Mouse (Mus musculus): ENCODE data around the gene Gm6377. TPM values are rescaled to one million over a fixed set of nuclear protein-coding genes. Genes with fewer than 3 reads are reported as not detected.

Gene Gm6377
- not detected for total RNA-seq (2021)

DNA sequence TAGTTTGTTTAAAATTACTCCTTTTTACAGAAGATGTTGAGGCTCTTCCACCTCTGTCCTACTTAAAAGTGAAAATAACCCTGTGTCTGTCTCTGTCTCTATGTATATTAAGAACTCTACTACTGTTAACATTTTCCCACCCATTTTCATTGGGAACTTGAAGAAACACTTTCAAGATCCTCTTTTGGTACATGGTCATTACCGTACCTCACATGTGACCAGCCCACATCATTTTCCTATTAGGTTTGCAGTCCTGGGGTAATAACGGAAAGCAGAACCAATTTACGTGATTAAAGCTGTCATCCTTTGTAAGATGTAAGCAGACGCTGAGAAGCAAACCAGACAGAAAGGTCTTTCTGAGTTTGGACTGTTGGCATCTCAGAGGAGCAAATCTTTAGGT, at the start of gene Gm6377:
Gene Gm6377, plus strand, starts transcription at position 289 of the 400 bp plus-strand sequence.
- DNase-seq: no peak

DNA sequence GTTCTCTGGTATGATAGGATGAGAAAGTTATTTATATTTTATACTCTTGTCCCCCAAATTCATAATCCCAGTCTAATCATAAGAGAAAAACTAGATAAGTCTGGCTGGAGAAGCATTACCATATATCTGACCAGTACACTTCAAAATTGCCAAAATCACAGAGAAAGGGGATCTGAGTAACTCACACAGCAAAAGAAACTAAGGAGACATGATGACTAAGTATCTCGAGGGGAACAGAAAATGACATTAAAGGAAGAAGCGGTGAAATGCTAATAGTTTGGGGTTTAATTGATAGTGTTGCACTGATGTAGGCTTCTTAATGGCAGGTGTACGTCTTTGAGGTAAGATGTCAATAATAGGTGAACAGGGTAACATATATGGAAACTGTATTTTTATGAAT, 49.4 kb upstream of the Gm6377 start:
- no peak for DNase-seq

- no peak for DNase-seq
Measured at GRCm38 (mm10) chrX:109151228-109151627, 45.3 kb upstream of the Gm6377 start.

DNA sequence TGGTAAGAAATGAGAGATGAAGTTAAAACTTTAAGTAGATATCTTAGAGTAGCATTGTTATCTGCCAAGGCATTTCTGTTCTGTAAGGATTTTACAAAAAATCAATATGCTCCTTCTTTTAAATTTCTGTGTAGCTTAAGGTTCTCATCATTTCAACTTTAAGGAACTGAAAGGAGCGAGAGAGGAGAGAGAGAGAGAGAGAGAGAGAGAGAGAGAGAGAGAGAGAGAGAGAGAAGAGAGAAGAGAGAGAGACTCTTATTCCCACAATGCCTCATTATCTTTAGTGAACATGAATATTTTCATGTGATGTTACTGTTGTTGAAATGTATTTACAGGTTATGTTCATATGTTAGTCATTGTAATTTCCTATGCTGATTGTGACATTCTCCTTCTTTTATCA, 36.2 kb upstream of the Gm6377 start:
- DNase-seq: no peak

- no peak for DNase-seq
Measured at GRCm38 (mm10) chrX:109160901-109161300, 35.7 kb upstream of the Gm6377 start.

DNA sequence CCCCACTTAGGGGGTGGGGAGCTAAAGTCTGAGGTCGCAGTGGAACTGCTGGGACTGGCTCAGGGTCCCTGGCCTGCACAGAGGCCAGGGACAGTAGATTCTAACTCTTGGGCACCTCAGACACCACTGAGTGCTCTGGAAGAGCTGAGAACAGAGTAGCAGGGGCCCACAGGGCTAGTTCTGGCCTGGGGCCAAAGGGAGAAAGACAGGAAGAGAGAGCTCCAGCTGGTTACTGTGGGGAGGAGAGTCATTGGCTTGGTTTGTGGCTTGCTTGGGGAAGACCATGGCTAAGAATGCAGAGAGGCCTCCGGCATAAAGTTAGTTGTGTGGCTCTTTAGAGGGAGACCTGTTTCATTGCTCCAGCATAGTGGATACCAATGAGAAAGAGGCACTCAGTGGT, 21.5 kb upstream of the Gm6377 start:
- DNase-seq: no peak

DNA sequence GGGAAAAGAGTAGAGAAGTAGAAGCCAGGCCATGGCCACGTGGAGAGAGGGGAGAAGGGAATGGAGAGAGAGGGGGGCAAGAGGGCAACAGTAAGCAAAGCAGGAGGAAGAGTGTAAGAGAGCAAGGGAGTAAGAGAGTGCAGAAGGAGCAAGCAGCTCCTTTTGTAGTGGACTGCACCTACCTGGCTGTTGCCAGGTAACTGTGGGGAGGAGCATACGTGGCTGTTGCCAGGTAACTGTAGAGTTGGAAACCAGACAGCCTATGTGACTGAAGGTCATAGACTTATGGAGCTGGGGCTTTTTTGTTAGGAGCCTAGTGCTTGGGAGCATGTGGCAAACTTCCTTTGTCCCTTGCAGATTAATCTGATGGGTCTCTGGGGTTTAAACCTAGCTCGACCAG, 21.1 kb upstream of the Gm6377 start:
- no peak for DNase-seq

DNA sequence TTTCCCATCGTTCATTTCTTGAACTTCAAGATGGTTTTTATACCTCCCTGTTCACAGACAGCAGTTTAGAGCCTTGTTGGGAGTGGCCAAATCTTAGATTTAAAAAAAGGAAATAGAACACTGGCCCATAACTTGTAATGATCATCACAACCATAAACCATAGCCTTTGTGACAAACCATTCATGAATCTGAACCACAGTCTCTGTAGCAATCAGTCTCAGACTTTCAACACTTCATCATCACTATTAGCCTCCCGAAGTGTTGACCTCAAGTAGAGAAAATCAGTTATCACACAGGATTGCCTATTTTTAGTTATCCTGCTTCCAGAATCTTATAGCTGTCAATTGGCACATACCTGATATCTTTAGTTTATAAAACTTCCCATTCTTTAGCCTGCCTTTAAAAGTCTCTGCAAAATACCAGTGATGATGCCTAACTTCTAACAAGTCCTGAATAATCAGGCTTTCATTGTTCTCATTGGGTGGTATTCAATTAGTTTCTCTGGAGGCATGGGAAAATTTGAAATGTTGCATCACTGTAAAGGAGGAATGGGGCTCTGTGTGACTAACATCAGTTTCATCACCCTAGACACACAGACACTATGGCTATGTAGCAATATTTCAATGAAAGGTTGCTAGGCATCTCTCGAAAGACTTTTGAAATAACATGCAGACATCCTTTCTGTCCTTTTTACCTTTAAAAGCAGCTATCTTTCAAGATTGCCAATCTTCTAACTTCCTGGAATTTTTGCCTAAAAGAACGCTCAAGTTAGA, 11.7 kb upstream of the Gm6377 start:
- DNase-seq: no peak

GRCm38 (mm10) chrX:109189607-109190006, 6.9 kb upstream of the Gm6377 start:
- no peak for DNase-seq

GRCm38 (mm10) chrX:109190969-109191368, 5.6 kb upstream of the Gm6377 start:
- DNase-seq: no peak

GRCm38 (mm10) chrX:109191436-109191835, 5.1 kb upstream of the Gm6377 start:
- no peak for DNase-seq

GRCm38 (mm10) chrX:109207843-109208242, 11.3 kb downstream of the Gm6377 start:
- no peak for DNase-seq

DNA sequence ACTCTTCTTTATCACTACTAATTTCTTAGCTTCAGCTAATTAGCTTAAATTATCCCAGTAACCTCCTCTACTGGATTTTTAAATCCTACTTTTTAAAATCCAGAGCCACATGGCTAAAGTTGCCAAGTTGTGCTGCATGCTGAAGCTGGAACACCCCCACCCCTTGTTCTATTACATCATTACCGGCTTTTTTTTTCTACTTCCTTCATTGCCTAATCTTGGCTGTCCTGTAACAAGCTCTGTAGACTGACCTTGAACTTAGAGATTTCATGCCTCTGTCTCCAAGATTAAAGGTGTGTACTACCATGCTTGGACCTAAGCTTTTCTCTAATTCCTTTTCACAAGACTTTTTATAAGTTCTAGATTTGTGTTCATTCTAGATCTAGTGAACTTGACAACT, 32.2 kb downstream of the Gm6377 start:
- DNase-seq: no peak

DNA sequence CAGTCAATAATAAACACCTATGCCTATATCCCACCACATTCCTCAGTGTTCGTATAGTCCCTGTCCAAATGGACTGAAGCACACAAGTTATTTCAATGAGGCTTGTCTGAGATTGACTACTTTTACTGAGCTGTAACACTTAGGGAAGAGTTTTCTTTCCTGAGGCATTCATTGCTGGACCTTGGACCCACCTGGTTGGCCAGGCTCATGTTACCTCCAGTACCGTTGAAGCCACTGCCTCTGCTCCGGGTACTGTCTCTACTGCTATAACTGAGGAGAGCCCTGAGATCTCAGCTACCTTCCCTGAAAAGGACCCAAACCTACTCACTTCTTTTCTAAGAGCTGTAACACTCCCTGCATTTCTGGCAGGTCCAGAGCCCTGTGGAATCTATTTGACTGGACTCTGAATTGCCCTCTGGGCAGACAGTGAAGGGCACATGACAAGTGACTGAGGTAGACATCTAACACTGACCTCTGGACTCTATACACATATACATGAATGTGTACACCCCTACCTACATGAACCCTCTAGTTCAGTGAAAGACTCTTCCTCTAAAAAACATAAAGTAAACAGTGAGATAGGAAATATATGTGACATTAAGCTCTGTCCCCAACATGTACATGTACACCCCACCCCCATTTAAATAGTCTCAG, 39.0 kb downstream of the Gm6377 start:
- no peak for DNase-seq

DNA sequence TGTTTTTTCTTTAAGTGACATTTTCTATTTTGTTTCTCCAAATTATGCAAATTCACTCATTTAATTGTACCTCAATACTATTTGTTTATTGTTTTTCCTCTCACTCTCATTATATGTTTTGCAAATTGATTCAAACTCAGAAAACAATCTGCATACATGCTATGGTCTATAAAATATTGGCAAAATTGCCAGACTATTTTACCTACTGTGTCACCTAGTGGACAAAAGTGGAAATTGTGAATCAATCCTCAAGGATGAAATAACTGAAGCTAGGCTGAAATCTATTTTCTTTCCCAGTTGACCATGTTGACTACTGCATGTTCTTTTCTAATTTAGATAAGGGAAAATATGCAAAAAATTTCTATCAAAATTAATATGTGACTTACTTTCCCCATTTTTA, 41.6 kb downstream of the Gm6377 start:
- DNase-seq: no peak

Other genes starting within 250 kb of the Gm6377 start
- gene Hmgn5, start 183.4 kb upstream of the Gm6377 start, total RNA-seq (2021): 10 to 100 TPM; 10.1 to 10.3 TPM
- gene Sh3bgrl, start 101.4 kb upstream of the Gm6377 start, total RNA-seq (2021): 10 to 100 TPM; 84.8 to 93.0 TPM

Data from layer of hippocampus, postnatal 36 days (tissue).